Mouse (Mus musculus) adrenal gland, postnatal 36 days (tissue): ENCODE results near the gene Secisbp2. TPM values are rescaled to one million over a fixed set of nuclear protein-coding genes. Genes with fewer than 3 reads are reported as not detected.

ENCODE experiments used
- DNase-seq, 2 experiments: peaks; one replicate each; pipeline ENCODE4 v3.0.0; 2021; ENCODE audit warnings: mixed read lengths in 1 of 2
- total RNA-seq, 2 experiments: library from RNA; stranded (reverse); gene quantifications; 2 replicates each; pipeline ENCODE4 v1.2.3; 2021

The Secisbp2 gene
- total RNA-seq, 2 experiments from 2014 or later, result 20.9 to 24.8 TPM

DNA sequence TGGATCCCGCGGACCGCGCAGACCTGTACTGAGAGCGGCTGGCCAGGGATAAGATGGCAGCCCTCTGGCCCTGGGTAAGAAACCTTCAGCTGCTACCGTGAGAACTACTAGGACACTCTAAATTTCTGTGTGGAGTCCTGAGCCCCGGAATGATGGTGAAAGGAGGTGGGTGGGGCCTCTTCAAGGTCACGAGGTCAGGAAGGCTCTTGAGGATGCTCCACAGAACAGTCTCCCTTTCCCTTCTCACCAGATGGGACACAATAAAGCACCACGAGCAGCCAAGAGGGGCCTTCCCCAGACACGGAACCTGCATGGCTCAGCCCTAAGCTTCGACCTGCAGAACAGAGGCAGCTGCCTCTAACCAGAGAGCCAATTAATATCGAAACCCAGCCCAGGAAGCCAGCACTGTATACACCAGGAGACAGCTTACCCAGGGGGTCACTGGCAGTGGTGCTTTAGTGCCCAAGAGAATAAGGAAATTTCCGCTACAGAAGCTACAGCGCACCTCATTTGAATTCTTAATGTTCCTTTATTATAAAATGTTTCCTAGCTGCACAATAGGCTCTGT lies 80.7 kb downstream of the Secisbp2 start:
- no peak for DNase-seq

Other genes with a start within 250 kb of the Secisbp2 start
- 10 to 100 TPM; 18.0 to 18.4 TPM for gene S1pr3, start 243.1 kb upstream of the Secisbp2 start, total RNA-seq
- gene Shc3, start 82.3 kb upstream of the Secisbp2 start, total RNA-seq, result 1 to 10 TPM; 1.0 to 1.2 TPM
- 10 to 100 TPM; 12.3 to 14.5 TPM for gene Cks2, start 6.5 kb upstream of the Secisbp2 start, total RNA-seq
- 10 to 100 TPM; 12.4 to 15.7 TPM for gene Sema4d, start 142.1 kb downstream of the Secisbp2 start, total RNA-seq
- 10 to 100 TPM; 71.8 to 72.5 TPM for gene Gadd45g, start 195.0 kb downstream of the Secisbp2 start, total RNA-seq